Mouse (Mus musculus): ENCODE results near the gene Ssr2. TPM values are rescaled to one million over a fixed set of nuclear protein-coding genes. Genes with fewer than 3 reads are reported as not detected.

The Ssr2 gene
- total RNA-seq, 2 experiments from 2014 or later, result 165 to 200 TPM

GRCm38 (mm10) chr3:88631921-88632587 is 56.4 kb downstream of the Ssr2 start:
- peak; percentile 50 for ATAC-seq (replicated peaks; ENCODE audit: low FRiP score, low TSS enrichment, poor library complexity, severe bottlenecking)

GRCm38 (mm10) chr3:88633056-88633455 is 57.4 kb downstream of the Ssr2 start:
- no peak for ATAC-seq (replicated peaks; ENCODE audit: low FRiP score, low TSS enrichment, poor library complexity, severe bottlenecking)

DNA sequence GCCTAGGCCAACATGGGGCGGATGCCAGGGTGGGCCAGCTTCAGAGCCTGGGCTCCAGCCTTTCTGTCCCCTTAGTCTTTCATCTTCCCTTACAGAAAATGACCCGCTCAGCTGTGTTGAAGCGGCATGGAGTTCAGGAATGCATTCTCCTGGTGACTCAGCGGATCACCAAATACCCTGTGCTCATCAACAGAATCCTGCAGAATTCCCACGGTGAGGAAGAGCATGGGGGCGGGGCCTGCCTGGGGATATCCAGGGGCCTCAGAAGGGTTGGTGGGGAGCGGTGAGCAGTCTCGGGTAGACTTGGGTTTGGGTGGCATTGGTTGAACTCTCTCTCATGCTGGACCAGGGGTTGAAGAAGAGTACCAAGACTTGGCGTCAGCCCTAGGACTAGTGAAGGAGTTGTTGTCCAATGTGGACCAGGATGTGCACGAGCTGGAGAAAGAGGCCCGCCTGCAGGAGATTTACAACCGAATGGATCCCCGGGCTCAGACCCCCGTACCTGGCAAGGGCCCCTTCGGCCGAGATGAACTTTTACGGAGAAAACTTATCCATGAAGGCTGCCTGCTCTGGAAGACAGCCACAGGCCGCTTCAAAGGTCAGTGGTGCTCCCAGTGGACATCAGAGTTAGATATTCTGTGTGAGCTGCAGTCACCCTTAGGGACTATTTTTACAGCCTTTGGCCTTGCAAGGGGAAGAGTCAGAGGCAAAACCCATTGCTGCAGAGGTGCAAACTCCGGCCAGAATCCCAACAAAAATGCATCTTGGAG is 60.0 kb downstream of the Ssr2 start:
- no peak for ATAC-seq (replicated peaks; ENCODE audit: low FRiP score, low TSS enrichment, poor library complexity, severe bottlenecking)

GRCm38 (mm10) chr3:88636555-88636986 is 60.9 kb downstream of the Ssr2 start:
- ATAC-seq (replicated peaks; ENCODE audit: low FRiP score, low TSS enrichment, poor library complexity, severe bottlenecking), result no peak

DNA sequence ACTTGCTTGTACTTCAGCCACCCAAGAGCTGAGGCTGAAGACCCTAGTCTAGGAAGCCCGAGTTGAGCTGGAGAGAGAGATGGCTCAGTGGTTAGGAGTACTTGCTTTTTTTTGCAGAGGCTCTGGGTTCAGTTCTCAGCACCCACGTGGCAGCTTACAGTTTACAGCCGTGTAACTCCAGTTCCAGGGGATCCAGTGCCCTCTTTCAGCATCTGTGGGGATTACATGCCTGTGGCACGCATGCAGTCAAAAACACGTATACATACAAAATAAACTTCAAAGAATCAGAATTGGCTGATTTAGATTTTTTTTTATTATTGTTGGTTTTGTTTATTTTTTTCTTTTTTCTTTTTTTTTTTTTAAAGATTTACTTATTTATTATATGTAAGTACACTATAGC is 61.5 kb downstream of the Ssr2 start:
- ATAC-seq (replicated peaks; ENCODE audit: low FRiP score, low TSS enrichment, poor library complexity, severe bottlenecking), result no peak

Other genes with a start within 250 kb of the Ssr2 start
- 1.7 and 7.8 TPM in 2 replicates for gene Tmem79, start 239.7 kb upstream of the Ssr2 start, total RNA-seq (2014; fragmentation: Nextera tagmentation)
- gene Tmem79, start 239.7 kb upstream of the Ssr2 start, total RNA-seq (2017), result 1.4 and 2.0 TPM in 2 replicates
- 40.7 and 57.5 TPM in 2 replicates for gene Smg5, start 239.6 kb upstream of the Ssr2 start, total RNA-seq (2014; fragmentation: Nextera tagmentation)
- 39.0 and 40.9 TPM in 2 replicates for gene Smg5, start 239.6 kb upstream of the Ssr2 start, total RNA-seq (2017)
- not detected in 2 replicates for gene Paqr6, start 211.3 kb upstream of the Ssr2 start, total RNA-seq (2014; fragmentation: Nextera tagmentation)
- not detected in 2 replicates for gene Paqr6, start 211.3 kb upstream of the Ssr2 start, total RNA-seq (2017)
- gene Bglap3, start 203.1 kb upstream of the Ssr2 start, total RNA-seq (2014; fragmentation: Nextera tagmentation), result not detected in 2 replicates
- not detected in 2 replicates for gene Bglap3, start 203.1 kb upstream of the Ssr2 start, total RNA-seq (2017)
- not detected in 2 replicates for gene Bglap2, start 197.2 kb upstream of the Ssr2 start, total RNA-seq (2014; fragmentation: Nextera tagmentation)
- not detected in 2 replicates for gene Bglap2, start 197.2 kb upstream of the Ssr2 start, total RNA-seq (2017)
- gene Bglap, start 191.4 kb upstream of the Ssr2 start, total RNA-seq (2014; fragmentation: Nextera tagmentation), result 2.8 TPM in 1 of 2 replicates, not detected in the other
- not detected in 2 replicates for gene Bglap, start 191.4 kb upstream of the Ssr2 start, total RNA-seq (2017)
- 188 and 207 TPM in 2 replicates for gene Pmf1, start 165.5 kb upstream of the Ssr2 start, total RNA-seq (2014; fragmentation: Nextera tagmentation)
- gene Pmf1, start 165.5 kb upstream of the Ssr2 start, total RNA-seq (2017), result 87.9 and 145 TPM in 2 replicates
- 28.0 and 30.2 TPM in 2 replicates for gene Slc25a44, start 150.7 kb upstream of the Ssr2 start, total RNA-seq (2014; fragmentation: Nextera tagmentation)
- gene Slc25a44, start 150.7 kb upstream of the Ssr2 start, total RNA-seq (2017), result 18.9 and 31.7 TPM in 2 replicates
- gene Sema4a, start 114.7 kb upstream of the Ssr2 start, total RNA-seq (2014; fragmentation: Nextera tagmentation), result 2.6 and 4.1 TPM in 2 replicates
- 1.1 and 2.1 TPM in 2 replicates for gene Sema4a, start 114.7 kb upstream of the Ssr2 start, total RNA-seq (2017)
- 43.0 and 61.7 TPM in 2 replicates for gene Lmna, start 65.9 kb upstream of the Ssr2 start, total RNA-seq (2014; fragmentation: Nextera tagmentation)
- 49.4 and 66.7 TPM in 2 replicates for gene Lmna, start 65.9 kb upstream of the Ssr2 start, total RNA-seq (2017)
- gene Mex3a, start 43.5 kb upstream of the Ssr2 start, total RNA-seq (2014; fragmentation: Nextera tagmentation), result 5.4 and 5.6 TPM in 2 replicates
- gene Mex3a, start 43.5 kb upstream of the Ssr2 start, total RNA-seq (2017), result 3.3 and 7.8 TPM in 2 replicates
- gene Rab25, start 27.6 kb upstream of the Ssr2 start, total RNA-seq (2014; fragmentation: Nextera tagmentation), result not detected in 2 replicates
- 0.14 TPM in 1 of 2 replicates, not detected in the other for gene Rab25, start 27.6 kb upstream of the Ssr2 start, total RNA-seq (2017)
- 36.4 and 68.6 TPM in 2 replicates for gene Lamtor2, start 22.8 kb upstream of the Ssr2 start, total RNA-seq (2014; fragmentation: Nextera tagmentation)
- gene Lamtor2, start 22.8 kb upstream of the Ssr2 start, total RNA-seq (2017), result 57.0 and 87.8 TPM in 2 replicates
- 72.3 and 94.1 TPM in 2 replicates for gene Ubqln4, start 22.1 kb upstream of the Ssr2 start, total RNA-seq (2014; fragmentation: Nextera tagmentation)
- gene Ubqln4, start 22.1 kb upstream of the Ssr2 start, total RNA-seq (2017), result 52.5 and 56.0 TPM in 2 replicates
- gene Arhgef2, start 30.1 kb downstream of the Ssr2 start, total RNA-seq (2014; fragmentation: Nextera tagmentation), result 94.6 and 96.0 TPM in 2 replicates
- 41.9 and 75.8 TPM in 2 replicates for gene Arhgef2, start 30.1 kb downstream of the Ssr2 start, total RNA-seq (2017)
- gene Rxfp4, start 77.3 kb downstream of the Ssr2 start, total RNA-seq (2014; fragmentation: Nextera tagmentation), result not detected in 2 replicates
- not detected in 2 replicates for gene Rxfp4, start 77.3 kb downstream of the Ssr2 start, total RNA-seq (2017)
- 76.1 and 88.6 TPM in 2 replicates for gene Khdc4, start 109.9 kb downstream of the Ssr2 start, total RNA-seq (2014; fragmentation: Nextera tagmentation)
- gene Khdc4, start 109.9 kb downstream of the Ssr2 start, total RNA-seq (2017), result 32.0 and 53.1 TPM in 2 replicates
- 16.7 and 20.0 TPM in 2 replicates for gene Rit1, start 141.0 kb downstream of the Ssr2 start, total RNA-seq (2014; fragmentation: Nextera tagmentation)
- 9.6 and 22.3 TPM in 2 replicates for gene Rit1, start 141.0 kb downstream of the Ssr2 start, total RNA-seq (2017)
- gene Syt11, start 199.3 kb downstream of the Ssr2 start, total RNA-seq (2014; fragmentation: Nextera tagmentation), result 0.22 and 1.5 TPM in 2 replicates
- gene Syt11, start 199.3 kb downstream of the Ssr2 start, total RNA-seq (2017), result 0.19 and 1.1 TPM in 2 replicates